Mouse (Mus musculus): ENCODE measurements at regions not wholly inside any gene's neighbourhood (a gene's known extent, or its start where the extent isn't known, plus 50 kb on each side); places are given as distances from the start of the nearest gene placed in this dataset.
"Not testable (repeated sequence)": the region's sequence is repeated elsewhere in the genome, so short reads cannot be mapped to it uniquely, and the experiment has no call there.

DNA sequence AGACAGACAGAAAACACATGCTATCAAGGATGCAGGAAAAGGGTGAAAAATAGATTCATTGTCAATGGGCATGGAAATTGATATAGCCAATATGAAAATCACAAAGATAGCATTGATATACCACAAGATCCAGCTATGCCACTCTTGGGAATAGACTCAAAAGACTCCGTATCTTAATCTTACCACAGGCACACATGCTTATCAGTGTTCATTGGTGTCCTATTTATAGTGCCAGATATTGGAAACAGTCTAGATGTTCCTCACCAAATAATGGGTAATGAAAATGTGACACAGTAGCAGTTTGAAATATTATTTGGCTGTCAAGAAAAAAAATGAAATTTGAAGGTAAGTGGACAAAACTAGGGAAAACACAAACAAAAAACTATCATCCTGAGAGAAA is 135.0 kb upstream of the Tet2 start:
- no peak overlapping the region for H3K27ac ChIP-seq (replicated peaks; ENCODE audit: low read depth, low read length)
- ATAC-seq (ENCODE audit: low read depth), result no peak
- no peaks in the 10 kb centered on the region for H3K36me3 ChIP-seq (ENCODE audit: control insufficient read depth, insufficient read depth, low read length)
- WGBS, result 75% methylated on average over 1 of the region's 1 CpGs
- no peak for DNase-seq (ENCODE audit: low spot score)
- no peaks in the 10 kb centered on the region for H3K9me3 ChIP-seq (ENCODE audit: control insufficient read depth, low read length)
- no peaks in the 10 kb centered on the region for H3K4me1 ChIP-seq (ENCODE audit: control insufficient read depth, insufficient read depth, low read length)
- no peak overlapping the region for H3K4me2 ChIP-seq (ENCODE audit: low read depth, low read length)
- no peaks in the 10 kb centered on the region for H3K27me3 ChIP-seq (replicated peaks; ENCODE audit: control insufficient read depth, insufficient read depth, low read length)
- H3K4me3 ChIP-seq (ENCODE audit: low read depth, low read length), result no peak overlapping the region
- H3K9ac ChIP-seq (ENCODE audit: low read depth, low read length), result no peak overlapping the region

DNA sequence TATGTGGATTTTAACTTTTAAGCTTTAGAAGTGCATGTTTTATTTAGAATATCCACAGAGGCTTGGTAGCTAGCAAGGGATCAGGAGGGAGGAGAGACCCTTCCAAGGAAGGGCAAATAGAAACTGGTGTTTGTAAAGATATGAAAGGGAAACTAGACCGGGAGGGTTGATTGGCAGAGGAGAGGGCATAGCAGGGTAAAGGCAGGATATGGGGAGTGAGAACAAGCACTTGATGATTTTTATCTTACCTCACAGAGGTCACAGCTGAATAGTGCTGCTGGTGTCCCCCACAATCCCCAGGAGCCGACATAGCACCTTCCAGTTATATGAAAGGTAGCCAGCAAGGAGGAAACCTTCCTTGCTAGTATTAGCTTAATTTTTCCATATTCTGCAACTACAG is 135.4 kb upstream of the Tet2 start:
- no peak overlapping the region for H3K4me2 ChIP-seq (ENCODE audit: low read depth, low read length)
- H3K27ac ChIP-seq (replicated peaks; ENCODE audit: low read depth, low read length), result no peak overlapping the region
- no peaks in the 10 kb centered on the region for H3K27me3 ChIP-seq (replicated peaks; ENCODE audit: control insufficient read depth, insufficient read depth, low read length)
- H3K36me3 ChIP-seq (ENCODE audit: control insufficient read depth, insufficient read depth, low read length), result no peaks in the 10 kb centered on the region
- ATAC-seq (ENCODE audit: low read depth) (no peak), DNase-seq (ENCODE audit: low spot score) (no peak)
- H3K4me3 ChIP-seq (ENCODE audit: low read depth, low read length), result no peak overlapping the region
- 72% methylated on average over 2 of the region's 2 CpGs for WGBS
- no peaks in the 10 kb centered on the region for H3K9me3 ChIP-seq (ENCODE audit: control insufficient read depth, low read length)
- H3K9ac ChIP-seq (ENCODE audit: low read depth, low read length), result no peak overlapping the region
- no peaks in the 10 kb centered on the region for H3K4me1 ChIP-seq (ENCODE audit: control insufficient read depth, insufficient read depth, low read length)

DNA sequence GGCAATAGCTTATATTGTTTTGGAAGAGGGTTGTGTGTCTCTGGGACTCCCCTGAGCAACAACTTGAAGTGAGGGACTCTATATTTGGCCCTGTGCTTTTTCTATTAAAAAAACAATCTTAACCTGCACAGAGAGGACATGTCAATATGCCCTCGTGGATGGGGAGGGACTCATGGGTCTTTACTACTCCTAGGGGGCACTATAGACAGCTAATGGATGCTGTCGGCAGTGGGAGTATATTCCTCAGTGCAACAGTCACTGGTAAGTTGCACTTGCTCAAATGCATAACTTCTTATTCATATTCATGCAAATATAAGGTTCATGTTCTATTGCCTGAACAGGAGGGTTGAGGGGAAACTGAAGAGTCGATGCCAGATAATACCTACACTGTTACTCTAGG is 135.9 kb upstream of the Tet2 start:
- no peak overlapping the region for H3K4me3 ChIP-seq (ENCODE audit: low read depth, low read length)
- no peaks in the 10 kb centered on the region for H3K36me3 ChIP-seq (ENCODE audit: control insufficient read depth, insufficient read depth, low read length)
- no peak overlapping the region for H3K27ac ChIP-seq (replicated peaks; ENCODE audit: low read depth, low read length)
- H3K9me3 ChIP-seq (ENCODE audit: control insufficient read depth, low read length), result no peaks in the 10 kb centered on the region
- no peak overlapping the region for H3K9ac ChIP-seq (ENCODE audit: low read depth, low read length)
- ATAC-seq (ENCODE audit: low read depth), result no peak
- WGBS, result 78% methylated on average over 3 of the region's 3 CpGs
- H3K27me3 ChIP-seq (replicated peaks; ENCODE audit: control insufficient read depth, insufficient read depth, low read length), result no peaks in the 10 kb centered on the region
- no peak for DNase-seq (ENCODE audit: low spot score)
- no peak overlapping the region for H3K4me2 ChIP-seq (ENCODE audit: low read depth, low read length)
- no peaks in the 10 kb centered on the region for H3K4me1 ChIP-seq (ENCODE audit: control insufficient read depth, insufficient read depth, low read length)

DNA sequence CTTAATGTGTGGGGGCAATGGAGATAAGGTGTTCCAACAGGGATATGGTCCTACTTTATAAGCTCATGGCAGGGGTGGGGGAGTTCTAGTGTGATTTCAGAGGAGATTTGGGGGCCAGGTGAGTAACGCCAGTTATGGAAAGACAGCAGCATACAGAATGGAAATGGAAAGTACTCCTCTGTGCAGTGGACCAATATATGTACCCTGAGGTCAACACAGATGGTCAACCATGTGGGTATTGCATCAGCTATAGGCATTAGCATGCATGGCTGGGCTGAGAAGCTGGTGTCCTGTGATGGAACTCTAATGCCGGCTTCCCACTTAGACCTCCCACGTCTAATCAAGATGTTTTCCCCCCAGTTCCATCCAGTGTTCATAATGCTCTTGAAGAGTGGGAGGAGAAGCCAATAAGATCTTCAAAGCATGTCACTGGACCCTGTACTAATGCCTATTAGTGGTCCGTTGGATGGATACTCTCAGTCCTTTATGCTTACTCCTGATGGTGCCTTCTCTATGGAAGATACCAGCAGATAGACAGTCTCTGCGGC is 139.3 kb upstream of the Tet2 start:
- DNase-seq (ENCODE audit: low spot score) (no peak), ATAC-seq (ENCODE audit: low read depth) (no peak)
- no peak overlapping the region for H3K27ac ChIP-seq (replicated peaks; ENCODE audit: low read depth, low read length)
- no peak overlapping the region for H3K4me2 ChIP-seq (ENCODE audit: low read depth, low read length)
- H3K4me1 ChIP-seq (ENCODE audit: control insufficient read depth, insufficient read depth, low read length), result no peaks in the 10 kb centered on the region
- no peaks in the 10 kb centered on the region for H3K9me3 ChIP-seq (ENCODE audit: control insufficient read depth, low read length)
- H3K4me3 ChIP-seq (ENCODE audit: low read depth, low read length), result no peak overlapping the region
- WGBS, result 93% methylated on average over 5 of the region's 5 CpGs
- H3K27me3 ChIP-seq (replicated peaks; ENCODE audit: control insufficient read depth, insufficient read depth, low read length), result no peaks in the 10 kb centered on the region
- H3K9ac ChIP-seq (ENCODE audit: low read depth, low read length), result no peak overlapping the region
- no peaks in the 10 kb centered on the region for H3K36me3 ChIP-seq (ENCODE audit: control insufficient read depth, insufficient read depth, low read length)

DNA sequence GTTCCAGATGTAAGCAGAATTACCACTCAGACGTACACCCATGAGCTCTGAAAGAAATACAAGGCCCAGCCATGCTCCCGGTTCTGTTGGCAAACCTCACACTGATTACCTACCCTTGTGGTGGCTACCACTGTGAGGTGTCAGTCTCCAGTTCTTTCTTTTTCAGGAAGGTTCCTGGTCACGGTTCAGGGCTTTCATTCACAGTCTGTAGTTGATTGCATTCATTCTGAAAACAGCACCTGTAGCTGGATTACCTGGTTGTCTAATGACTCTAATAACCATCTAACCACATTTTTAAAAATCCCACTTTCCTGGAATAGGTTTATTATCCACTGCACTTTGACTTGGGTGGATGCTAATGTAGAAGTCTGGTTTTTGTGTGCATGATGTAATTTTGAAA is 139.8 kb upstream of the Tet2 start:
- no peak for ATAC-seq (ENCODE audit: low read depth)
- no peaks in the 10 kb centered on the region for H3K27me3 ChIP-seq (replicated peaks; ENCODE audit: control insufficient read depth, insufficient read depth, low read length)
- no peak overlapping the region for H3K27ac ChIP-seq (replicated peaks; ENCODE audit: low read depth, low read length)
- WGBS, result 83% methylated on average over 3 of the region's 3 CpGs
- no peak for DNase-seq (ENCODE audit: low spot score)
- no peaks in the 10 kb centered on the region for H3K9me3 ChIP-seq (ENCODE audit: control insufficient read depth, low read length)
- H3K9ac ChIP-seq (ENCODE audit: low read depth, low read length), result no peak overlapping the region
- no peak overlapping the region for H3K4me2 ChIP-seq (ENCODE audit: low read depth, low read length)
- H3K4me3 ChIP-seq (ENCODE audit: low read depth, low read length), result no peak overlapping the region
- H3K4me1 ChIP-seq (ENCODE audit: control insufficient read depth, insufficient read depth, low read length), result no peaks in the 10 kb centered on the region
- no peaks in the 10 kb centered on the region for H3K36me3 ChIP-seq (ENCODE audit: control insufficient read depth, insufficient read depth, low read length)

DNA sequence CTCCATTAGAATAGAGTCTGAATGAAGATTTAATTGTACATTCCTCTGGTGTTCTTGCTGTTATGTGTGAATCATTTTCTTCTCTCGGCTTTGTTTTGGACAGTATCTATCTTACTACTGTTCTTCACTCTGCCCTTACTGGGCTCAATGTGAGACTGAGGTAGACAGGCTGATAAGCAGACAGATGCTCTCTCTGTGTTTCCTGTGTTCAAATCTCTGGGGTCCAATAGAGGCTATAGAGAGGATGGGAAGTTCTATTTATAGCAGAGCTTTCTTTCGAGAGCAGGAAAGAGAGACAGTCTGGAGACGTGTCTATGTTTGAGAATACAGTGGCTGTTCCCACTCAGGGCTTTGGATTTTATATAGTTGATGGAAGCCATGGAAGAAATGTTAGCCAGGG is 140.5 kb upstream of the Tet2 start:
- Histone ChIP-seq H3K4me3 (ENCODE audit: low read depth, low read length) (no peak overlapping the region), H3K9me3 (ENCODE audit: control insufficient read depth, low read length) (no peaks in the 10 kb centered on the region), H3K4me1 (ENCODE audit: control insufficient read depth, insufficient read depth, low read length) (no peaks in the 10 kb centered on the region), H3K27ac (replicated peaks; ENCODE audit: low read depth, low read length) (no peak overlapping the region), H3K36me3 (ENCODE audit: control insufficient read depth, insufficient read depth, low read length) (no peaks in the 10 kb centered on the region), H3K9ac (ENCODE audit: low read depth, low read length) (no peak overlapping the region), H3K4me2 (ENCODE audit: low read depth, low read length) (no peak overlapping the region), H3K27me3 (replicated peaks; ENCODE audit: control insufficient read depth, insufficient read depth, low read length) (no peaks in the 10 kb centered on the region)
- no peak for DNase-seq (ENCODE audit: low spot score)
- no peak for ATAC-seq (ENCODE audit: low read depth)
- 45% methylated on average over 3 of the region's 3 CpGs for WGBS

DNA sequence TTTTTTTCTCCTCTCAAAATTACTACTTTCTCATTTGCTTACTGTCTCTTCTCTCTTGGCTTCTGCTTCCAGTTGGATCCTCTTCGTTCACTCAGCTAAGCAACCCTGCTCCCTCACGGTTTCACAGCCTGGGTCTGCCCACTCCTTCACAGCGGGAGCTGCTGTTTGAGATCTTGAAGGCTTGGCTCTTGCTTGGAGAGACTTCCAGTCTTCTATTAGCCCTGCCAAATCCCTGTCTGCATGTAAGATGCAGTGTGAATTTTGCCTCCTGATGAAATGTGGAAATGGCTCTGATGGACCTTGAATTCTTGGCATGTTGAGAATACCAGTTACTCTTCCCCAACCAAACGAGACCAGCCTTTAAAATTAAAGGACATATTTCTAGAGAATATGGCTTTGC is 149.1 kb upstream of the Tet2 start:
- DNase-seq (ENCODE audit: low spot score) (no peak), ATAC-seq (ENCODE audit: low read depth) (no peak)
- H3K27ac ChIP-seq (replicated peaks; ENCODE audit: low read depth, low read length), result no peak overlapping the region
- no peak overlapping the region for H3K4me2 ChIP-seq (ENCODE audit: low read depth, low read length)
- H3K27me3 ChIP-seq (replicated peaks; ENCODE audit: control insufficient read depth, insufficient read depth, low read length), result no peaks in the 10 kb centered on the region
- no peak overlapping the region for H3K4me3 ChIP-seq (ENCODE audit: low read depth, low read length)
- no peak overlapping the region for H3K9ac ChIP-seq (ENCODE audit: low read depth, low read length)
- H3K9me3 ChIP-seq (ENCODE audit: control insufficient read depth, low read length), result no peaks in the 10 kb centered on the region
- 37% methylated on average over 4 of the region's 4 CpGs for WGBS
- no peaks in the 10 kb centered on the region for H3K36me3 ChIP-seq (ENCODE audit: control insufficient read depth, insufficient read depth, low read length)
- H3K4me1 ChIP-seq (ENCODE audit: control insufficient read depth, insufficient read depth, low read length), result no peaks in the 10 kb centered on the region

DNA sequence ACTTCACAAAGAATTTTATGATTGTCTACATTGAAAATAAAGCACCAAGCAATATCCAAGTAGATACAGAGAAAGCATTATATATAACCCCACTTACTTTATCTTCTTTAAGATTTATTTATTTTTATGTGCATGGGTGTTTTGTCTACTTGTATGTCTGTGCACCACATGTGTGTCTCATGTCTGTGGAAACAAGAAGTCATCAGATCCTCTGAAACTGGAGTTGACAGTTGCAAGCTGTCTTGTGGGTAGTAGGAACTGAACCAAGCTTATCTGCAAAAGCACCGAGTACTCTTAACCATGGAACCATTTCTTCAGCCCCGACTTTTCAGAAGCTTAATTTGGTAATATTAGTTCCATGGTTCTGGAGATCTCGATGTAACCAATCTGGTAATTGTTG is 151.2 kb upstream of the Tet2 start:
- no peaks in the 10 kb centered on the region for H3K27me3 ChIP-seq (replicated peaks; ENCODE audit: control insufficient read depth, insufficient read depth, low read length)
- H3K4me3 ChIP-seq (ENCODE audit: low read depth, low read length), result no peak overlapping the region
- no peak for ATAC-seq (ENCODE audit: low read depth)
- DNase-seq (ENCODE audit: low spot score), result no peak
- H3K4me2 ChIP-seq (ENCODE audit: low read depth, low read length), result no peak overlapping the region
- H3K27ac ChIP-seq (replicated peaks; ENCODE audit: low read depth, low read length), result no peak overlapping the region
- no peaks in the 10 kb centered on the region for H3K36me3 ChIP-seq (ENCODE audit: control insufficient read depth, insufficient read depth, low read length)
- H3K9me3 ChIP-seq (ENCODE audit: control insufficient read depth, low read length), result no peaks in the 10 kb centered on the region
- WGBS, result 73% methylated on average over 3 of the region's 3 CpGs
- no peaks in the 10 kb centered on the region for H3K4me1 ChIP-seq (ENCODE audit: control insufficient read depth, insufficient read depth, low read length)
- H3K9ac ChIP-seq (ENCODE audit: low read depth, low read length), result no peak overlapping the region

DNA sequence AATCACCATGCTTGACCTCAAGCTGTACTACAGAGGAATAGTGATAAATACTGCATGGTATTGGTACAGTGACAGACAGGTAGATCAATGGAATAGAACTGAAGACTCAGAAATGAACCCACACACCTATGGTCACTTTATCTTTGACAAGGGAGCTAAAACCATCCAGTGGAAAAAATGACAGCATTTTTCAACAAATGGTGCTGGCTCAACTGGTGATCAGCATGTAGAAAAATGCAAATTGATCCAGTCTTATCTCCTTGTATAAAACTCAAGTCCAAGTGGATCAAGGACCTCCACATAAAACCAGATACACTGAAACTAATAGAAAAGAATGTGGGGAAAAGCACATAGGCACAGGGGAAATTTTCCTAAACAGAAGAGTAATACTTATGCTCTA is 159.9 kb upstream of the Tet2 start:
- not testable (repeated sequence) for DNase-seq (ENCODE audit: low spot score); H3K27ac ChIP-seq (replicated peaks; ENCODE audit: low read depth, low read length); ATAC-seq (ENCODE audit: low read depth); H3K9ac ChIP-seq (ENCODE audit: low read depth, low read length); H3K4me3 ChIP-seq (ENCODE audit: low read depth, low read length); H3K27me3 ChIP-seq (replicated peaks; ENCODE audit: control insufficient read depth, insufficient read depth, low read length); H3K4me2 ChIP-seq (ENCODE audit: low read depth, low read length); H3K4me1 ChIP-seq (ENCODE audit: control insufficient read depth, insufficient read depth, low read length); H3K36me3 ChIP-seq (ENCODE audit: control insufficient read depth, insufficient read depth, low read length); H3K9me3 ChIP-seq (ENCODE audit: control insufficient read depth, low read length)
